Mouse (Mus musculus) embryonic stem cell, embryonic (primary cell): ENCODE measurements at regions not wholly inside any gene's neighbourhood (a gene's known extent, or its start where the extent isn't known, plus 50 kb on each side); places are given as distances from the start of the nearest gene placed in this dataset.
"Not testable (repeated sequence)": the region's sequence is repeated elsewhere in the genome, so short reads cannot be mapped to it uniquely, and the experiment has no call there.

ENCODE experiments used
- CTCF ChIA-PET, 4 experiments: fragments of 300-600 bp in 2 of 4; fragments of 350-600 bp in 2 of 4; sonication (Branson Sonifier 250); formaldehyde crosslinking; loops; one replicate each; lab custom pipeline; 2022; ENCODE audit warnings: inconsistent platforms in 2 of 4; lab: Charles Lee
- POLR2A ChIA-PET, 4 experiments: fragments of 300-600 bp in 2 of 4; fragments of 350-600 bp in 2 of 4; sonication (Branson Sonifier 250); formaldehyde crosslinking; loops; one replicate each; lab custom pipeline; 2022; ENCODE audit warnings: antibody characterized with exemption in 4 of 4, inconsistent platforms in 1 of 4; lab: Charles Lee

- ChIA-PET POLR2A (no interaction called here), CTCF (no interaction called here)
Measured at GRCm38 (mm10) chr5:45382804-45383203, 67.2 kb downstream of the Qdpr start.

GRCm38 (mm10) chr5:45378486-45378885 lies 71.5 kb downstream of the Qdpr start:
- ChIA-PET POLR2A (no interaction called here), CTCF (interaction anchor here in 1 of 4 experiments (1.4 kb wide), 1 partner anchor 42 kb away, joined by 3 read pairs; no protein-coding TSS in a partner anchor)

GRCm38 (mm10) chr5:45373069-45373468 lies 77.0 kb downstream of the Qdpr start:
- ChIA-PET CTCF (no interaction called here), POLR2A (no interaction called here)

- ChIA-PET POLR2A (interaction anchor here in 1 of 4 experiments (1.9 kb wide), 1 partner anchor 49 kb away, joined by 4 read pairs; no protein-coding TSS in a partner anchor), CTCF (no interaction called here)
Measured at GRCm38 (mm10) chr5:45368451-45368850, 81.6 kb downstream of the Qdpr start.

GRCm38 (mm10) chr5:45360189-45360588 lies 89.8 kb downstream of the Qdpr start:
- POLR2A ChIA-PET, result interaction anchor here in 1 of 4 experiments (0.7 kb wide), 1 partner anchor 1698 kb away, joined by 3 read pairs; no protein-coding TSS in a partner anchor
- CTCF ChIA-PET, result interaction anchor here in 1 of 4 experiments (0.6 kb wide), 1 partner anchor 1499 kb away, joined by 3 read pairs; no protein-coding TSS in a partner anchor

GRCm38 (mm10) chr5:45340411-45340810 lies 109.6 kb downstream of the Qdpr start:
- POLR2A ChIA-PET, result no interaction called here

GRCm38 (mm10) chr5:45336801-45337200 lies 113.2 kb downstream of the Qdpr start:
- CTCF ChIA-PET, result no interaction called here
- POLR2A ChIA-PET, result interaction anchor here in 1 of 4 experiments (0.5 to 0.6 kb wide), 2 partner anchors 66 to 341 kb away, joined by 3 to 5 read pairs; no protein-coding TSS in a partner anchor

More at GRCm38 (mm10) chr5:45340411-45340810, 109.6 kb downstream of the Qdpr start:
- CTCF ChIA-PET, result interaction anchor here in 1 of 4 experiments (0.7 kb wide), 1 partner anchor 66 kb away, joined by 4 read pairs; no protein-coding TSS in a partner anchor

- POLR2A ChIA-PET, CTCF ChIA-PET: not testable (repeated sequence)
Measured at GRCm38 (mm10) chr5:45324468-45324867, 125.6 kb downstream of the Qdpr start.

GRCm38 (mm10) chr5:45323500-45323899 lies 126.5 kb downstream of the Qdpr start:
- CTCF ChIA-PET, result interaction anchor here in 1 of 4 experiments (0.6 kb wide), 1 partner anchor 571 kb away, joined by 3 read pairs; no protein-coding TSS in a partner anchor
- POLR2A ChIA-PET, result no interaction called here

GRCm38 (mm10) chr5:45318026-45318425 lies 132.0 kb downstream of the Qdpr start:
- CTCF ChIA-PET, result no interaction called here
- POLR2A ChIA-PET, result no interaction called here

GRCm38 (mm10) chr5:45301120-45301519 lies 148.9 kb downstream of the Qdpr start:
- CTCF ChIA-PET, result interaction anchor here in 1 of 4 experiments (0.7 kb wide), 1 partner anchor 184 kb away, joined by 4 read pairs; no protein-coding TSS in a partner anchor
- POLR2A ChIA-PET, result interaction anchor here in 2 of 4 experiments (0.6 to 1.0 kb wide), 3 partner anchors 12 to 864 kb away, joined by 3 to 4 read pairs (median 4); no protein-coding TSS in a partner anchor

GRCm38 (mm10) chr5:45298872-45299271 lies 151.2 kb downstream of the Qdpr start:
- POLR2A ChIA-PET, result no interaction called here
- CTCF ChIA-PET, result no interaction called here

- ChIA-PET POLR2A (no interaction called here), CTCF (no interaction called here)
Measured at GRCm38 (mm10) chr5:45295134-45295533, 154.9 kb downstream of the Qdpr start.

- ChIA-PET CTCF (no interaction called here), POLR2A (interaction anchor here in 1 of 4 experiments (0.6 kb wide), 1 partner anchor 65 kb away, joined by 3 read pairs; no protein-coding TSS in a partner anchor)
Measured at GRCm38 (mm10) chr5:45292833-45293546, 157.0 kb downstream of the Qdpr start.

GRCm38 (mm10) chr5:45292383-45292782 lies 157.7 kb downstream of the Qdpr start:
- POLR2A ChIA-PET, result no interaction called here

GRCm38 (mm10) chr5:45291752-45292151 lies 158.3 kb downstream of the Qdpr start:
- POLR2A ChIA-PET, result no interaction called here
- CTCF ChIA-PET, result interaction anchor here in 1 of 4 experiments (0.6 kb wide), 1 partner anchor 988 kb away, joined by 5 read pairs; no protein-coding TSS in a partner anchor

More at GRCm38 (mm10) chr5:45292383-45292782, 157.7 kb downstream of the Qdpr start:
- CTCF ChIA-PET, result no interaction called here

GRCm38 (mm10) chr5:45291276-45291675 lies 158.8 kb downstream of the Qdpr start:
- CTCF ChIA-PET, result interaction anchor here in 1 of 4 experiments (0.6 kb wide), 1 partner anchor 987 kb away, joined by 5 read pairs; no protein-coding TSS in a partner anchor
- POLR2A ChIA-PET, result no interaction called here

- CTCF ChIA-PET, result no interaction called here
- POLR2A ChIA-PET, result no interaction called here
Measured at GRCm38 (mm10) chr5:45286454-45286853, 163.6 kb downstream of the Qdpr start.

GRCm38 (mm10) chr5:45284680-45285079 lies 165.4 kb downstream of the Qdpr start:
- ChIA-PET POLR2A (no interaction called here), CTCF (no interaction called here)

GRCm38 (mm10) chr5:45283908-45284415 lies 166.1 kb downstream of the Qdpr start:
- POLR2A ChIA-PET, result no interaction called here
- CTCF ChIA-PET, result no interaction called here
